Mouse (Mus musculus) thymus, postnatal 36 days (tissue): Measurements from ENCODE around the gene Cacnb3.

Experiments used
- DNase-seq, 2 experiments: peaks; one replicate each; pipeline ENCODE4 v3.0.0; 2022; ENCODE audit warnings: mixed read lengths in 2 of 2

Gene Cacnb3

DNA sequence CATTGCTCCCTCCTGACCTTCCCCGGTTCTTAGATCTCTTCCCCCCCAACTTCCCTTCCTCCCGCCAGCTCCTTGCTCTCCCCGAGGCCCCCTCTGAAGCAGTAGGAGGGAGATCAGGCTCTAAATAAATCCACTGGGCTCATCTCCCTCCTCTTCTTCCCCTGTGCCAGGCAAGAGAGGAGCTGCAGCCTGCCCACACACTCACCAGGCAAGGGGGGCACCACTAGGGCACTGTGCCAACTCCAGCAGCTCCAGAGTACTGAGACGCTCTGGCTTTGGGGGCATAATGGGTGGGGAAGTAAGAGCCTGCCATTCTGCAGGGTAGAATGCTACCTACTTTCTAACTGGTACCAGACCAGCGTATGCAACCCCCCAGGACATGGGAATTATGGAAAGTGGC, 5.9 kb downstream of the Cacnb3 start:
- DNase-seq, result no peak

GRCm38 (mm10) chr15:98637155-98637554, 6.5 kb downstream of the Cacnb3 start:
- DNase-seq, result no peak

GRCm38 (mm10) chr15:98640157-98640556, 9.5 kb downstream of the Cacnb3 start:
- no peak for DNase-seq

DNA sequence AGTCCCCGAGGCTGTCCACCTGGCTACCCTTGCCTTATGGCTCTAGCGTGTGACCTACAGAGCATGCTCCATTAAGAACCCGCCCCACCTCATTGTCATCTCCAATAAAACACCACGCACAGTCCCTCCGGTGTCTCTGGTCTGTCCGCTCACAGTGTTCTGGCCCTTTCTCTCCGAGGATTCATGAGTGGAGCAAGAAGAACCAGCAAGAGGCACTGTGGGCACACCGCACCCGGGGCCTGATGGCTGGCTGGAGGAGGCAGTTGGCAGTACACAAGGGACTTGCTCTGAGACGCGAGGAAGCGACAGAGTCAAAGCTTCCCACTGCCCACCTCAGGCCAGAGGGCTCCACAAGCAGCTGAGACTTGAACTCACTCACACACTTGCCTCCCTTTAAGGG, 13.8 kb downstream of the Cacnb3 start:
- DNase-seq, result no peak

GRCm38 (mm10) chr15:98645057-98646026, 14.7 kb downstream of the Cacnb3 start:
- DNase-seq, result no peak

DNA sequence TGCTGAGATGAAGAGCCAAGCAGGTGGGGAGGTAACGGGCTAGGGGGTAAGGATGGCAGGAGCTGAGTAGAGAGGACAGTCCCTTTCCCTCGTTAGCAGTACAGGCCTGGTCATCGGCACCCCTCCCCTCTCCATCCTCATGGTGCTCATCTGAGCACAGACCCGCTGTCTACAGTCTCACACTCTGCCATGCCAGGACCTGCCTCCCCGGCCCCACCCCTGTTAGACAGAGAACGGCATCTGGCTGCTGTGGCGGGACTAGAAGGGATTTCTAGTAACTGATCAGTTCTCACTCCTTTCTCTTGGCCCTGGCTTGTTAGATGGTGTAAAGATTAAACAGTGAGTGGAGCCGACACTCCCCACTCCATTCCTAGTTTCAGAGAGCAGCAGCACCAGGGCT, 16.1 kb downstream of the Cacnb3 start:
- DNase-seq, result no peak

DNA sequence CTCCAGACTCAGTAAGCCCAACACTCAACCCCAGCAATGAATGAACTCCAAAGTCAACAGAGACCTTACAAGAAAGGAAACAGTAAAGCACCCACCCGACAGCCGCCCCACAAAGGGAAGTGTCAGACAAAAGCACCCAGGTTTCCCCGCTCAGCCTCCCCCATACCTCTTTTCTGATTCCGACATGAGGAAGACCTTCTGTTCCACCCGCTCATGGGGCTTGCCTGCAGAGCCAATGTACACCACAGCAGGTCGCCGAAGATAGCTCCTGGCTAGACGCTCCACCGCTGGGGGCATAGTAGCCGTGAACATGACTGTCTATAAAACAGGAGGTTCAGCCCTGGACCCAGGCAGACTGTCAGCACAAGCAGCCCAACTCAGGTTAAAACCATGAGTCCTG, 16.7 kb downstream of the Cacnb3 start:
- DNase-seq, result no peak

DNA sequence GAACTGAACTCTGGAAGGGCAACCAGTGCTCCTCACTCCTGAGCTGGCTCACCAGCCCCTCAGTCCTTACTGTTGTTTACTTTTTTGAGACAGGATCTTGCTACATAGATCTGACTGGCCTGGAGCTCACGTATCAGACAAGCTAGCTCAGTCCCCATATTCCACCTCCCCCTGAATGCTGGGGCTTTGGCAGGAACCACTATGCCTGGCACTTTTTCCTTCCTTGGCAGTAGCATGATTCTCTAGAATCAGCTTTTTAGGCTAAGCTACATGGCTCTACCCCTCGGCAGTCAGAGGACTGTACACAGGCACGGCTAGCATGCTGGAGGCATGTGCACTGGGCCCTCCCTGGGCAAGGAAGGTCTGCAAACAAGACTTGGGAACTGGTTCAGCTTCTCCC, 17.4 kb downstream of the Cacnb3 start:
- no peak for DNase-seq

- DNase-seq, result no peak
Measured at GRCm38 (mm10) chr15:98651431-98651830, 20.8 kb downstream of the Cacnb3 start.

DNA sequence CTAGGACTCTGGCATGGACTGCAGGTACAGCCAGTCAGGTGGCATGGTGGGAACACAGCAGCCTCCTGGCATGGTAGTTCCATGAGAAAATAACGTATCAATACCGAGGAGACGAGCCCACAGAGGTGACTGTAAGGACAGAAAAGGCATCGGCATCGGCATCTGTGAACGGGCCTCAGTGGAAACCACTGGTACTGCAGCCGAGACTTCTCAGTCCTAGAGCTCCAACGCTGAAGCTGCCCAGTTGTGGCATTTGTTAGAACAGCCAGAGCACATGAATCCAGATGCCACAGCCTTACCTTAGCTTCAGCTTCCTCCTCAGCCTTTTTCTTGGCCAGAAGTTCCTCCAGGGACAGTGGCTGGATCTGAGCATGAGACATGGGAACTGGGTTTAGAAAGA, 21.5 kb downstream of the Cacnb3 start:
- no peak for DNase-seq

DNA sequence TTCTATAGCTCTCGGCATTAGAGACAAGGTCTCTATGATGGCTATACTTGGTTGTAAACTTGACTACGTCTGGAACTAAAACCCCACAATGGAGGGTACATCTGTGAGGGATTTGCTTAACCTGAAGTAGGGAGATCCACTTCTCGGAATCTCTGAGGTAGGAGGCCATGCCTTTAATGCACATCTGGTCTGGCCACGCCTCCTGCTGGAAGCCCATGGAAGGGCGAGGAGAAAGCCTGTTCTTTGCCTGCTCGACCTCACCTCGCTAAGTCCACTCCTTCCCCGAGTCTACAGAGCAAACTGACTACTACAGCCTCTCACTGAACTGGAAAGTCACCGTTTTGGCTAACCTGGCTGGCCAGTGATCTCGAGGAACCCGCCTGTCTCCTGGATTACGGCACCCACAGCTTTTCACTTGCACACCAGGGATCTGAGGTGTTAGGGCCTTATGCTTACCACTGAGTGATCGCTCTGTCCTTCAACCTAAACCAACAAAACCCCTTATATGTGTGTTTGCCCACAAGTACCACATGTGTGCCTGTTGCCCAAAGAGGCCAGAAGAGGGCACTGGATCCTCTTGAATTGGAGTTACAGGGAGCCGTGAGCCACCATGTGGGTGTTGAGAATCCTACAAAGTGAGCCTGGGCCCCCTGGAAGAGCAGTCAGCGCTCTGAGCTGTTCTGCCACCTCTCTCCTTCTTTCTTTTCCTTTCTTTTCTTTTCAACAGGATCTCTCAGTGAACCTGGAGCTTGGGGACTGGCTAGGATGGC, 26.5 kb downstream of the Cacnb3 start:
- no peak for DNase-seq

- DNase-seq, result no peak
Measured at GRCm38 (mm10) chr15:98662198-98662566, 31.5 kb downstream of the Cacnb3 start.

DNA sequence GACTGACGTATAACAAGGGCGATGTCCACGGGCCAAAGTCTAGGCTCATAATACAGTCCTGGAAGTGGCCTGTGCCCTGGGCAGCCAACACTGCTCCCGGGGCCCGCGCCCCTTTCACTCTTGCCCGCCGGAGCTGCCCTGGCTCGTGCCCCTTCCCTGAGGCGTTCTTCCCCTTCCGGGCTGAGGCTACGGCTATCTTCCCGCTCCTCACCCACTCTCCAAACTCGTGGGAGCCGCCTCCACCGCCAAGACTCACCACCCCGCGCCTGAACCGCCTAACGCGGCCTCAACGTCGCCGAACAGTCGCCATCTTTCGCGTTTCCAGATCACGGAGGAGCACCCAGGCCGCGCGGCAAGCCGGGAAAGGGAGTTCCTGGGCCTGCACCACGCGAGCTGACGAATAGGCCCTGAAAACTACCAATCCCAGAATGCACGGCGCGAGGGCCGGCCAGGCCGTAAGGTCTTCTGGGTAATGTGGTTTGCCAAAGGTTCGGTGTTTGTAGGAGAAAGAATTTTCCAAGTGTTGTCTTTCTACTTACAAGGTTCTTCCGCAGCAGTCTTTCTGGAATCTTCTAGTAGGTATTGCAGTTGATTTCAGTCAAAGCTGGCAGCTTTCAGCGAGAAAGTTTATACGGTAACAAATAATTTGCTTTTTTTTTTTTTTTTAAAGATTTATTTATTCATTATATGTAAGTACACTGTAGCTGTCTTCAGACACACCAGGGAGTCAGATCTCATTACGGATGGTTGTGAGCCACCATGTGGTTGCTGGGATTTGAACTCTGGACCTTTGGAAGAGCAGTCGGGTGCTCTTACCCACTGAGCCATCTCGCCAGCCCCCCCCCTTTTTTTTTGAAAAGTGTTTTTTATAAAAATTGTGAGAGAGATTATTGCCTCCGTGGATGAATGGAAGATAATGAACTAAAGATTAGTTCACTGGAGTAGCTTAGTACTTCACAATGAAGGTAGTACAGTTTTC, 32.2 kb downstream of the Cacnb3 start, which contains the start of gene Ddx23:
Gene Ddx23, minus strand, starts transcription at position 328 of the 979 bp plus-strand sequence.
- DNase-seq, result peak; percentile 92 to 95

- no peak for DNase-seq
Measured at GRCm38 (mm10) chr15:98664042-98664907, 33.6 kb downstream of the Cacnb3 start.

- no peak for DNase-seq
Measured at GRCm38 (mm10) chr15:98672592-98672991, 42.0 kb downstream of the Cacnb3 start.

- no peak for DNase-seq
Measured at GRCm38 (mm10) chr15:98673732-98674131, 43.1 kb downstream of the Cacnb3 start.

- no peak for DNase-seq
Measured at GRCm38 (mm10) chr15:98674284-98674993, 43.8 kb downstream of the Cacnb3 start.

GRCm38 (mm10) chr15:98674994-98675545, 44.4 kb downstream of the Cacnb3 start:
- DNase-seq, result no peak

DNA sequence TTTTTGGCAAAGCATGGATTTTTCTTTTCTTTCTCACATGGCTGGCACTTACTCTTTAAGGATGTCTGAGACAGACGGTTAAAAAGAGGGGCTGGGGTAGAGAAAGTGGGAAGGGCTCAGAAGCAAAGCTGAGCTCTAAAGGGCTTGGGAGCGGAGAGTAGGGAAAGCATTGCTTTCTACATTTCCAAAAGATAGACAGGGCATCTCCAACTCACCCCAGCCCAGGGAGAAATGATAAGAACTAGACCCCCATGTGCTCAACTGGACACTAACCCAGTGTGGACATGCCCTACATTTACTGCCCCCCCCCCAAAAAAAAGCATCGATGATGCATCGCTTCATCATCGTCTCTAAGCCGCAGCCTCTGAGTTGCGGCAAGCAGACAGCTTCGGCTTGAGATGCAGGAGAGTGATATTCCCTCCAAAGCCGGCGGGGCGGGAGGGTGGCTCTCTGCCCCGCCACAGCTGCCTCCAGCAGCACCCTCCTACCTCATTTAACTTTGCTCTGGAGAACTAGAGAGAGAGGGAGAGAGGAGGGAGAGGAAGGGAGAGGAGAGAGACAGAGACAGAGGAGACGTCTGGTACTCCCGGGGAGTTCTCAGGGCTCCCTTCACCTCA, 45.1 kb downstream of the Cacnb3 start:
- no peak for DNase-seq

DNA sequence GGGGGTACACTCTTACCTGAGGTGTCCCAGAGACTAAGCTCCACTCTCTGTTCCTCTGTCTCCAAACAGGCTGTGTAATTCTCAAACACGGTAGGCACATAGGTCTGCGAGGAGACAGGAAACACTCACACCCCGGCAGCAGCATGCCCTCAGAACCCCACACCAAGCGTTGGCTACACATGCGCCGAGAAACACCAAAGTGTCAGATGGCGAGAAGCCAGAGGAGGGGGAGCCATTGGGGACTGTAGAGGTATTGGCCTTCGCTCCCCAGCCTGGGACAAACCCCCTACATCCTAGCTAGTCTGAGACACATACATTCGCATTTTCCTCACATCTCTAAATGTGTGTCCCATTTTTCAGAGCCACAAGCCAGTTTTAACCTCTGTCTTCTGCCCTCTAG, 45.8 kb downstream of the Cacnb3 start:
- DNase-seq, result peak; percentile 20 to 28
